ENCODE assay signal across 1 mouse cellular context in the genomic region with DNA sequence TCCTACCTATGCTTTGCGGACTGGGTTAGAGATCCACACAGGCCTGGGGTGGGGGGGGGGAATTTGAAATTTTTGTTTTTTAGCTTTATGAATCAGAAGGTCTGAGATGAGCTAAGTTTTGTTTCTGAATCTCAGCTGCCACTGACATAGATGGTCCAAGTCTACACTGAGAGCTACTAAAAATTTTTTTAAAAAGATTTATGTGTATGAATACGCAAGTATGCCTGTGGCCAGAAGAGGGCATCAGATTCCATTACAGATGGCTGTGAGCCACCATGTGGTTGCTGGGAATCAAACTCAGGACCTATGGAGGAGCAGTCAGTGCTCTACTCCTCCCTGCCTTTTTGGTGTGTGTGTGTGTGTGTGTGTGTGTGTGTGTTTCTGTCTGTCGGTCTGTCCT.
A peak's percentile ranks its signal among the peaks of the same experiment; 100 is the strongest.
TF ChIP-seq lines count a peak whose summit lies in the region.

No protein-coding gene starts in this region.

TF ChIP-seq in CH12.LX, 34 proteins besides CTCF, POLR2A, EP300 and RAD21:
- TF ChIP-seq GABPA (IDR thresholded peaks at IDR 0.05; ENCODE audit: insufficient replicate concordance, low read depth, low read length): no peak
- TF ChIP-seq CHD2 (IDR thresholded peaks at IDR 0.05; ENCODE audit: low read length): no peak; the same call in 1 of the 2 replicates
- TF ChIP-seq SMC3 (IDR thresholded peaks at IDR 0.05; ENCODE audit: low read depth, low read length): 0 out of 2 replicates have a peak, but pooled peaks have one; percentile 5
- no peak for TF ChIP-seq TCF12 (IDR thresholded peaks at IDR 0.05; ENCODE audit: low read depth, low read length)
- no peak for TF ChIP-seq ZC3H11A (IDR thresholded peaks at IDR 0.05; ENCODE audit: low read depth, low read length)
- peak; percentile 64; the same call in 1 of the 2 replicates for TF ChIP-seq POLR2AphosphoS2 (IDR thresholded peaks at IDR 0.05; ENCODE audit: low read depth, low read length)
- peak; percentile 41; the same call in 1 of the 2 replicates for TF ChIP-seq MYC (IDR thresholded peaks at IDR 0.05; ENCODE audit: low read depth, low read length)
